Mouse (Mus musculus) bone marrow, adult 2 months (tissue): ENCODE results near the gene Frmpd2. TPM values are rescaled to one million over a fixed set of nuclear protein-coding genes. Genes with fewer than 3 reads are reported as not detected.
"Not testable (repeated sequence)": the region's sequence is repeated elsewhere in the genome, so short reads cannot be mapped to it uniquely, and the experiment has no call there.

Source experiments
- H3K27ac ChIP-seq: fragments of 200-500 bp; 2 replicates; pipeline ENCODE4 v1.5.1; 2012; ENCODE audit warnings: low read depth, mild to moderate bottlenecking, control low read depth, inconsistent platforms, low read length; ENCODE audit not compliant: control insufficient read depth, poor library complexity, insufficient read depth
- H3K4me1 ChIP-seq: fragments of 200-500 bp; 2 replicates; pipeline ENCODE4 v1.6.1; 2011; ENCODE audit warnings: low read length; ENCODE audit not compliant: control insufficient read depth, insufficient read depth
- H3K4me3 ChIP-seq: fragments of 200-500 bp; replicated peaks from 2 replicates; pipeline ENCODE3; 2011; ENCODE audit warnings: mild to moderate bottlenecking, low read depth, low read length, control low read depth; ENCODE audit not compliant: control insufficient read depth
- CTCF ChIP-seq: fragments of 200-500 bp; IDR thresholded peaks from 2 replicates; pipeline ENCODE4 v1.5.1; 2011; ENCODE audit warnings: low read length, control low read depth; ENCODE audit not compliant: control insufficient read depth, insufficient read depth
- POLR2A ChIP-seq: fragments of 200-500 bp; IDR thresholded peaks from 2 replicates; pipeline ENCODE4 v1.6.1; 2011; ENCODE audit warnings: low read depth, mild to moderate bottlenecking, control low read depth, low read length, borderline replicate concordance; ENCODE audit not compliant: control insufficient read depth
- WGBS: fragments of 180-500 bp; shearing (Covaris S2); methylation state at CpG from one replicate; pipeline ENCODE4 v1.1.7; 2018; 5-methylcytosine and 5-hydroxymethylcytosine counted together
- polyA plus RNA-seq: library from polyadenylated mRNA; stranded (reverse); fragments of >200 nt; gene quantifications from 2 replicates; pipeline ENCODE4 v1.2.4, GENCODE M21; 2011; ENCODE audit warnings: low replicate concordance; ENCODE audit not compliant: missing spikeins, insufficient read depth, insufficient read length

Frmpd2 gene
- not detected in 2 replicates for polyA plus RNA-seq

- Histone ChIP-seq H3K4me3 (no peak within 1 kb of the TSS), H3K27ac (no peak within 1 kb of the TSS), H3K4me1 (no peaks in the 10 kb centered on the region)
- 73% methylated on average over 3 of the region's 3 CpGs for WGBS
- TF ChIP-seq CTCF (no peak), POLR2A (no peak)
These were observed at the start of gene Frmpd2 for GRCm38 (mm10) chr14:33471331-33471730. TSS of gene Frmpd2 (plus strand) at chr14:33471696.

- WGBS, result 9% methylated on average over 1 of the region's 1 CpGs
- no peak overlapping the region for H3K4me3 ChIP-seq
- no peak overlapping the region for H3K27ac ChIP-seq
- no peak for TF ChIP-seq CTCF
- H3K4me1 ChIP-seq, result no peaks in the 10 kb centered on the region; the same call in 1 of the 2 replicates
These were observed 48.5 kb upstream of the Frmpd2 start for GRCm38 (mm10) chr14:33423003-33423402.

GRCm38 (mm10) chr14:33424124-33424523 lies 47.4 kb upstream of the Frmpd2 start:
- H3K4me3 ChIP-seq, result no peak overlapping the region
- TF ChIP-seq POLR2A (no peak), CTCF (no peak)
- no peaks in the 10 kb centered on the region; the same call in 1 of the 2 replicates for H3K4me1 ChIP-seq
- no peak overlapping the region for H3K27ac ChIP-seq

GRCm38 (mm10) chr14:33432485-33432884 lies 39.0 kb upstream of the Frmpd2 start:
- H3K27ac ChIP-seq, H3K4me1 ChIP-seq, H3K4me3 ChIP-seq: not testable (repeated sequence)
- 56% methylated on average over 4 of the region's 4 CpGs for WGBS

GRCm38 (mm10) chr14:33443780-33444179 lies 27.7 kb upstream of the Frmpd2 start:
- no peak overlapping the region for H3K4me3 ChIP-seq
- H3K4me1 ChIP-seq, result no peaks in the 10 kb centered on the region; the same call in 1 of the 2 replicates
- no peak overlapping the region for H3K27ac ChIP-seq
- TF ChIP-seq CTCF (no peak), POLR2A (no peak)
- whole genome bisulfite sequencing, result 72% methylated on average over 2 of the region's 2 CpGs

- 48% methylated on average over 3 of the region's 3 CpGs for WGBS
- no peak overlapping the region for H3K4me3 ChIP-seq
- no peaks in the 10 kb centered on the region; the same call in 1 of the 2 replicates for H3K4me1 ChIP-seq
- no peak overlapping the region for H3K27ac ChIP-seq
- TF ChIP-seq CTCF (no peak), POLR2A (no peak)
These were observed 25.5 kb upstream of the Frmpd2 start for GRCm38 (mm10) chr14:33445962-33446361.

- Histone ChIP-seq H3K4me1 (no peaks in the 10 kb centered on the region; the same call in 1 of the 2 replicates), H3K4me3 (peak overlapping the region; percentile 82), H3K27ac (peak overlapping the region; percentile 80)
- TF ChIP-seq POLR2A, result no peak
- TF ChIP-seq CTCF, result no peak
- WGBS, result 1% methylated on average over 66 of the region's 72 CpGs
These were observed 24.9 kb upstream of the Frmpd2 start for GRCm38 (mm10) chr14:33446561-33447023.

- H3K4me1 ChIP-seq, result no peaks in the 10 kb centered on the region; the same call in 1 of the 2 replicates
- TF ChIP-seq POLR2A (peak; percentile 80; the same call in 1 of the 2 replicates), CTCF (no peak)
- peak within 1 kb of the TSS; percentile 80 for H3K27ac ChIP-seq
- peak within 1 kb of the TSS; percentile 82 for H3K4me3 ChIP-seq
- WGBS, result under 1% methylated on average over 68 of the region's 70 CpGs
These were observed 24.4 kb upstream of the Frmpd2 start, which contains the start of gene Mapk8 for GRCm38 (mm10) chr14:33447027-33447569. TSS of gene Mapk8 (minus strand) at chr14:33447158.

- H3K4me1 ChIP-seq, result no peaks in the 10 kb centered on the region; the same call in 1 of the 2 replicates
- H3K27ac ChIP-seq, result no peak overlapping the region
- no peak overlapping the region for H3K4me3 ChIP-seq
- WGBS, result 92% methylated on average over 4 of the region's 4 CpGs
- TF ChIP-seq POLR2A (no peak), CTCF (no peak)
These were observed 23.2 kb upstream of the Frmpd2 start for GRCm38 (mm10) chr14:33448276-33448675.
